Mouse (Mus musculus) kidney, adult 11 months (tissue): ENCODE results near the gene Cst9.

Experiments
- DNase-seq: peaks from one replicate; pipeline ENCODE4 v3.0.0; 2022

Cst9 gene

DNA sequence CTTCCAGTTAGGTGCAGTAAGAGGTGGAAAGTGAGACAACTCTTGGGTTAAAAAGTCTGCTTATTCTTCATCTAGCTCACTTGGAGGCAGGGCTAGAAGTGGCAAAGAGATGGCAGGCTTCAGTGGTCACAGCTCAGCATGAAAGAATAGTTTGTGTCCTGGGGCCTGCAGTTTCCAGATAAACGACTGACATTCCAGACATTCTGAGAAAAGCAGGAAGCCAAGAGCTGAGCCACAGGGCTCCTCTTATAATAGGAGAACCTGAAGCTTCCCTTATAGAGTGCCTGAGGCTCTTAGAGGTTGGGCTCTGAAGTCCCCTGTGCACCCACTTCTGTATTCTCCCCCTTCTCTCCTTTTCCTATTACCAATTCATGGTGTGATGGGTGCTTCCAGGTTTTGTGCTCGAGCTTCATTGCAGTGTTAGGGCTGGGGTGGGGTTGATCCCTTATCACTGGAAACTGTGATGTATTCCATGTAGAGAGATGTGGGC, 43.7 kb downstream of the Cst9 start:
- DNase-seq = peak; percentile 18

DNA sequence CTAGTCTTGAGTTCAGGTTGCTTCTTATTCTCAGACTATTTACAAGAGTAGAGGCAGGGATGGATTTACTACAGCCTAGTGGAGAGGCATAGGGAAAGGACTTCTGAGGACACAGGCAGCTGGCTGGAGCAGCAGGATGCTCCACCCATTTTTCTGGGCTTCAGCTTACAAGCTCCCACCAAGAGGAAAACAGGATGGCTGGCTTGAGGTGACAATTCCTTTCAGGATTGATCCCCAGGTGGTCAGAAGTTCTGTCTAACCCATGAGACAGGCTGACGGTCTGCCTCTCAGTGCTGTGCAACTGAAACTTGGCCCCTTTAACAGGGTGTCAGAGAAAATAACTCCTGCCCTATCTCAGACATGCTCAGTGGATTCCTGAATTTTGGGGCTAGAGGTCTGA, 44.3 kb downstream of the Cst9 start:
- DNase-seq = peak; percentile 57

DNA sequence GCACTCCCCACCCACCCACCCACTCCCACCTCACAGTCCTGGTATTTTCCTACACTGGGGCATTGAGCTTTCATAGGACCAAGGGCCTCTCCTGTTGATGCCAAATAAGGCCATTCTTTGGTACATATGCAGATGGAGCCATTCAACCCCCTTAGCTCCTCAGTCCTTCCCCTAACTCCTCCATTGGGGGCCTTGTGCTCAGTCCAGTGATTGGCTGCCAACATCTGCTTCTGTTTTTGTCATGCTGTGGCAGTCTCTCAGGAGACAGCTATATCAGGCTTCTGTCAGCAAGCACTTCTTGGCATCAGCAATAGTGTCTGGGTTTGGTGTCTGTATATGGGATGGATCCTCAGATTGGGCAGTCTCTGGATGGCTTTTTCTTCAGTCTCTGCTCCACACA, 49.8 kb downstream of the Cst9 start:
- no peak for DNase-seq
